In the genomic region with DNA sequence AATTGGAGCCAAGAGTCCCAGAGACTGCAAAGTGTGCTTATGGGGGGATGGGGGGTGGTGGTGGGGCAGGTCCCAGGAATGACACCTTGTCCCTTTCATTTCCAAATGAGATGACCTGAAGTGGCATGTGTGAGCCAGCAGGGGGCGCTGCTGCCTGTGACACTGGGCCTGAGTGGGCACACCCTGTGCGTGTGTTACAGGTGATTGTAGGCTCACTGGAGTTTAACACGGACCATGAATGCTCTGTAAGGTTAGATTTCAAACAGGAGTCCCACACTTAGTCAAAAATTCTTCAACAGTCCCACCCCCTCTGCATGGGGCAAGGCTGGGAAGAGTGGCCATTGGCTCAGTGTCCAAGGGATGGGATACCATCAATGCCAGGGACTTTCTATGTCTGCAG, we compare ENCODE assay signal across 9 mouse cellular contexts. TPM values are rescaled to one million over a fixed set of nuclear protein-coding genes. Genes with fewer than 3 reads are reported as not detected.
DNase-seq lines count a peak whose midpoint lies in the region; ATAC-seq and TF ChIP-seq lines count a peak whose summit lies in the region.
"Had no signal": no experiment of that assay in that cellular context is flagged by ENCODE, and none has a peak within 500 bp of the region (broad histone marks: within the 10 kb centered on the region; RNA-seq: fewer than 3 reads in every experiment).

No protein-coding gene starts in this region.

- no peaks in the 10 kb centered on the region for H3K36me3 ChIP-seq in liver, embryonic 12.5 days
- H3K36me3 ChIP-seq in small intestine, adult 2 months (ENCODE audit: control insufficient read depth, insufficient read depth, low read length) = no peaks in the 10 kb centered on the region
- H3K36me3 ChIP-seq: limb, embryonic 12.5 days had no signal

- H3K4me3 ChIP-seq in liver, embryonic 12.5 days = no peak overlapping the region
- no peak overlapping the region for H3K4me3 ChIP-seq in small intestine, adult 2 months (ENCODE audit: low read depth, low read length)
- H3K4me3 ChIP-seq: limb, embryonic 12.5 days had no signal

- H3K9me3 ChIP-seq in liver, embryonic 12.5 days (replicated peaks) = no peaks in the 10 kb centered on the region
- H3K9me3 ChIP-seq: limb, embryonic 12.5 days had no signal

- H3K27me3 ChIP-seq in liver, embryonic 12.5 days (replicated peaks) = no peaks in the 10 kb centered on the region
- no peaks in the 10 kb centered on the region; the same call in 1 of the 2 replicates for H3K27me3 ChIP-seq in small intestine, adult 2 months (ENCODE audit: control insufficient read depth, insufficient read depth, low read length)
- H3K27me3 ChIP-seq: limb, embryonic 12.5 days had no signal

- TF ChIP-seq POLR2A in small intestine, adult 2 months (IDR thresholded peaks at IDR 0.05; ENCODE audit: low read depth, low read length) = no peak

- TF ChIP-seq CTCF in small intestine, adult 2 months (IDR thresholded peaks at IDR 0.05; ENCODE audit: extremely low read depth, insufficient read length, insufficient replicate concordance, low read depth, low read length) = peak; percentile 95

- H3K9ac ChIP-seq in liver, embryonic 12.5 days = peak overlapping the region; percentile 6; the same call in 1 of the 2 replicates
- H3K9ac ChIP-seq: limb, embryonic 12.5 days had no signal

- WGBS in liver, embryonic 12.5 days (ENCODE audit: insufficient replicate concordance) = 5% methylated on average over 3 of the region's 3 CpGs
- 5% methylated on average over 3 of the region's 3 CpGs for WGBS in small intestine, adult 2 months

- DNase-seq in gastrocnemius, postnatal 10 days = peak; percentile 72
- no peak for DNase-seq in gastrocnemius, postnatal 25 days
- DNase-seq in urinary bladder, postnatal 14 days (ENCODE audit: low spot score) = peak; percentile 68
- DNase-seq in urinary bladder, adult 2 months (ENCODE audit: low spot score) = no peak
- peak; percentile 86 to 88 for DNase-seq in cerebellum, postnatal 25 days
- no peak for DNase-seq in right cerebral cortex, adult 2 months (ENCODE audit: low spot score in 2 of 2)

- peaks cover 90% of the 10 kb centered on the region for H3K4me1 ChIP-seq in liver, embryonic 12.5 days
- H3K4me1 ChIP-seq in small intestine, adult 2 months (ENCODE audit: control insufficient read depth, insufficient read depth, insufficient read length, low read length) = peaks cover 12% of the 10 kb centered on the region

- 0 out of 2 replicates have a peak overlapping the region, but pooled peaks have one; percentile 23 for H3K4me2 ChIP-seq in liver, embryonic 12.5 days
- H3K4me2 ChIP-seq: limb, embryonic 12.5 days had no signal

- no peak for ATAC-seq in liver, embryonic 12.5 days

- peak overlapping the region; percentile 72; the same call in 1 of the 2 replicates for H3K27ac ChIP-seq in liver, embryonic 12.5 days
- no peak overlapping the region for H3K27ac ChIP-seq in small intestine, adult 2 months (ENCODE audit: insufficient read depth, low read depth, low read length)
- H3K27ac ChIP-seq: limb, embryonic 12.5 days had no signal

RNA-seq across cellular contexts. Expression of a gene that starts 16.7 kb away (rescaled TPM):
- total RNA-seq in gastrocnemius, postnatal 10 days (2021) = 10 to 100 TPM; 13.5 to 18.9 TPM
- 1 to 10 TPM; 6.5 to 7.1 TPM for total RNA-seq in gastrocnemius, postnatal 25 days (2021)
- 26.0 and 33.0 TPM in 2 replicates for polyA plus RNA-seq in urinary bladder, adult 2 months (2012; rRNA removed)
- 17.3 and 19.7 TPM in 2 replicates for polyA plus RNA-seq in liver, embryonic 12.5 days (2016; fragmentation: Nextera tagmentation; extraction: Ambion mirVana)
- 11.1 and 12.1 TPM in 2 replicates for polyA plus RNA-seq in small intestine, adult 2 months (2012; rRNA removed)

Comparison
In these comparisons a context has a peak if more than half of its experiments do, and no peak if none do; other contexts are left out.
1. DNase-seq: peak in gastrocnemius, postnatal 10 days (single experiment), urinary bladder, postnatal 14 days (single experiment) and cerebellum, postnatal 25 days (2 of 2); none in gastrocnemius, postnatal 25 days (single experiment), urinary bladder, adult 2 months (single experiment) and right cerebral cortex, adult 2 months (0 of 2).